Mouse (Mus musculus): Measurements from ENCODE around the gene Pfn1.

DNA sequence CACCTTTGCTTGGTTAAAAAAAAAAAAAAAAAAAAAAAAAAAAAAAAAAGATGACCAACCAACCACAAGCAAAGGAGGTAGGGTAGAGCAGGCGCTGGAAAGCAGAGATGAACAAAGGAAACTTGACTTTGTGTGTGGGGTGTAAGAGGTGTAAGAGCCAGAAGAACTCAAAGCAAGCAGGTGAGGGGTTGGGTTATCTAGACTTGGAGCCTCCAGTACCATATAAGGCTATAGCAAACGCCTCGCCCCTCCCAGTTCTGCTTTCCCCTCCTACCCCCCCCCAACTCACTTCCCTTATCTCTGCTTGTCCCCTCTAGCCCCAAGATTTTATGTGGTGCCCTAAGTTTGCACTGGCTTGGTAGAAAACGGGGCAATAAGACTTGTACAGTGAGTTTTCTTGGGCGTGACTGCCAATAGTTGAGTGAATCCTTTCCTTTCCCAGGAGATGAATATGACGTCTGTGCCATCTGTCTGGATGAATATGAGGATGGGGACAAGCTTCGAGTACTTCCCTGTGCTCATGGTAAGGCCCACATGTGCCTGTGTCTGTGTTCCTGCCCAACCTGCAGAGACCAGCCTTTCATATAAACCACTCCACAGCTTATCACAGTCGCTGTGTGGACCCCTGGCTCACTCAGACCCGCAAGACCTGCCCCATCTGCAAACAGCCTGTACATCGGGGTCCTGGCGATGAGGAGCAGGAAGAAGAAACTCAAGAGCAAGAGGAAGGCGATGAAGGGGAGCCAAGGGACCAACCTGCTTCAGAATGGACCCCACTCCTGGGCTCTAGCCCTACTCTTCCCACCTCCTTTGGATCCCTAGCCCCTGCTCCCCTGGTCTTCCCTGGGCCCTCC, 3.9 kb downstream of the Pfn1 start:
- TF ChIP-seq CTCF (IDR thresholded peaks at IDR 0.05; ENCODE audit: borderline replicate concordance, insufficient read depth, low read length) (no peak), POLR2A (IDR thresholded peaks at IDR 0.05; ENCODE audit: low read depth, low read length) (peak; percentile 35)
